Mouse (Mus musculus): ENCODE measurements around the gene Dpp3.
"Not testable (repeated sequence)": the region's sequence is repeated elsewhere in the genome, so short reads cannot be mapped to it uniquely, and the experiment has no call there.

Dpp3 gene

DNA sequence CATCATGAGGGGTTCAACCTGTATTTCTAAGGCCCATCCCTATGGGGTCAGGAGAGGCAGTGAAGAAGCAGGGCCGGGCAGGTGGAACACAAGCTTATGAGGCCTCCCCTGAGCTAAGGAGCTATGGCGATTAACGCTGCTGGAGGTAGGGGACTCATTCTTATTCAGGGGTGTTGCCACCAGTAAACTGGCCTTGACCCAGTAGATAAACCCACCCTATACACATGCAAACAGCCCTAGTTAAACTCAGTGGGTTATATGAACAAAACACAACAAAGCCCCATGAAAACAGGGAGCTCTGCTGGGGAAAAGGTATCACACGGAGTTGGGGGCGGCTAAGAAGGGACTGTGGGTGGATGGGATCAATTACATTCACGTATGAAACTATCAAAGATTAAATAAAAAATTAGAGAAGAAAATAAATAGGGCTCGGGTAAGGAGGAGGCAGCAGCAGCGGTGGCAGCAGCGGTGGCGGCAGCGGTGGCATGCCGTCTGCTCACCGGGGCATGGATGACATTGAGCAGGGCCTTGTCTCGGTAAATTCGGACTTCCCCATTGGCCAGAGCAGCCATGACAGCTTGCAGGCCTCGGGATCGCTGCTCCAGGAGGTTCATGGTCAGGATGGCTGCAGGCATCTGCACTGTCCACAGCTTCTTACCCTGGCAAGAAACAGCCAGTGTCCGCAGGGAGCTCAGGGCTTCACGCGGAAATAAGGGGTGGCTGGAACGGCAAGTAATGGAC lies 31.1 kb downstream of the Dpp3 start:
- no peak for DNase-seq (ENCODE audit: low spot score in 2 of 2)

DNA sequence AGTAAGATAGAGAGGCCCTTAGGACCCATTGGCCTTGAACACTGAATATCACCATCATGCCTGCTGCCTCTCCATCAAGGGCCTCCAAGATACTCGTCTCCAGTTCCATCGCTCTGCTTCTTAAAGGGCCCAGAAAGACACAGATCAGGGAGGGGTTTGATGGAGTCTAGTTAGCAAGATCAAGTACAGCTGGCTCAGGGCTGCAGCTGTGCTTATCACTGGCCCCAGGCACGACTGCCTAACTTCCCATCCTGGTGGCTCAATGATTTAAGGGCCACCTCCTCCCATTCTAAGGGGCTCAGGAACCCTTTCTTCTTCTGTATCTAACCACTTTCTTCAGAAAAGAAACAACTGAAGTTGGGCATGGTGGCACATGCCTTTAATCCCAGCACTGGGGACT lies 36.3 kb downstream of the Dpp3 start:
- DNase-seq (ENCODE audit: low spot score in 2 of 2) = no peak

DNA sequence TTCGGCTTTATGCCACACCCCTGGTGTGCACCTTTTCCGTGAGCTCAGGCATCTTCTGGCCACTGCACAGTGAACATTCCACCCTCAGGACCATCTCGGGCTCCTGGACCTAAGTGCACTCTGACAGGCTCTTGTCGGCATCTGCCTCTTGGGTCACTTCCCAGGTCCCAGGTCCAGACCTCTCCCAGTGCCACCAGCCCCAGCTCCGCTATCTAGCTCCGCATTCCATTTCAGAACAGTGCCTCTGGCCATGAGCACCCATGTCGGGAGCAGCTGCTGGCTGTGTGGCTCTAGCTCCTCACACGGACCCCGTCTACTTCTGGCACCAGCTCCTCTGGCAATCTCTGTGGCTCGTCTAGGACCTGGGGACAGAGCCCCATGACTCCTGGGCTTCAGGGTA lies 38.3 kb downstream of the Dpp3 start:
- no peak for DNase-seq (ENCODE audit: low spot score in 2 of 2)

DNA sequence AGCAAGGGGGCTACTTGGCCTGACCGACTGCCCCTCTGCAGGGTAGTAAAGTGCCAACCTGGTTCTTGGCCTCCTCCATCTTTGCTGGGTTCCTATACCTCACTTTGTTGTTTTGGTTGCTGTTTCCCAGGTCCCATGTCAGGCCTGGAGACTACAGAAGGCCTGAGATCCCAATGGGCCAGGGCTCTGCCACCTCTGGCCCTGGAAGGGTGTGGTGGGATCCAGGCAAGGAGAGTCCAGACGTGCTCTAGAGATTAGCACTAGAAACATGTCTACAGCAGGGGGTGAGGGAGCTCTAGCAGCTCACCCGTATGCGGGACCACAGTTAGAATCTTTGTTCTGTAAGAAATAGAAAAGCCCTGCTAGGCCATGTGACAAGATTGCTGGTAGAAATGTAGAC lies 44.1 kb downstream of the Dpp3 start:
- no peak for DNase-seq (ENCODE audit: low spot score in 2 of 2)

DNA sequence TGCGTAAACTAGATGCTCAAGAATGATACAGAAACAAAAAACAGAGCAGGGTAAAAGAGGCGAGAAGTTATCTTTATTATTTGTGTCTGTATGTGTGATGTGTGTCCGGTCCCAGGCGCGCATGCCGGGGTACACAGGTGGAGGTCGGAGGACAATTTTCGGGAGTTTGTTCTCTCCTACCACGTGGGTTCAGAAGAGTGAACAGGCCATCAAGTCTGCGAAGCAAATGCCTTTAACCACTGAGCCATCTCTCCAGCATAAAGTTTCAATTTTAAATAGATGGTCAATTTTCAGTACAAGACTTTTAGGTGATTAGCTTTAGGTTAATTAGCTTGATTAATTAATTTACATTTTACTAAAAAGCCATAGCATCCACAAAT lies 48.8 kb downstream of the Dpp3 start:
- no peak for DNase-seq (ENCODE audit: low spot score in 2 of 2)

DNA sequence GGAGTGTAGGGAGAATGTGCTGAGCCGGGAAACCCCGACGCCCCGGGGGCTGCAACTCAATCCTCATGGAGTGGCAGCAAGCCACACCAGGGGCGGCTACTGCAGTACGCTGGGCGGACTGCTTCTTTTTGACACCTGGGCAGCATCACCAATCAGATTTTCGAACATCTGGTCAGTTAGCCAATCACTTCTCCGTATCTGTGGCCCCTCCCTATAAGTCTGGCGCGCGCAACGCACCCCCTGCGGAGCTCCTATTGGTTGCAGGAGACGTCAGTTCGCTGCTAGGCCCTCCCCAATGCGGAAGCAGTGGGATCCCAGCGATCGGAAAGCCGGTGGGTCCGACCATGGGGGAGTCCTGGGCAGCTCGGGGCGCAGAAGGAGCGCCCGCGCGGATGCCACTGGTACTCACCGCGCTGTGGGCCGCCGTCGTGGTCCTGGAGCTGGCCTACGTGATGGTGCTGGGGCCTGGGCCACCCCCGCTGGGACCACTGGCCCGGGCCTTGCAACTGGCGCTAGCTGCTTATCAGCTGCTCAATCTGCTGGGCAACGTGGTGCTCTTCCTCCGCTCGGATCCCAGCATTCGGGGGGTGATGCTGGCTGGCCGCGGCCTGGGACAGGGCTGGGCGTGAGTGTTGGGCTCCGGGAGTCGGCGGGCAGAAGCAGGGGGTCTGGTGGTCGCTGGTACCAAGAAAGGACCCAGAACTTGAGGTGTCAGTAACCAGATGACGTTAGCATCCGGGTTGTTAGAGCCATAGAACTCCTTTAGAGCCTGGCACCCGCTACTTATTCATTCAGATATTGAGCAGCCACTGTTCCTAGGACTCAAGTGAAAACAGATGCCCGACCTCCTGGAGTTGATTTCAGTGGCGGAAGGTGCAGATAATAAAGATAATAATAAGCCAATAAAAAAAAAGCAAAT lies 49.4 kb downstream of the Dpp3 start, which contains the start of gene Zdhhc24:
Gene Zdhhc24 (plus strand): TSS at position 264 of the 919 bp plus-strand sequence.
- peak; percentile 92 to 97 for DNase-seq (ENCODE audit: low spot score in 2 of 2)

DNA sequence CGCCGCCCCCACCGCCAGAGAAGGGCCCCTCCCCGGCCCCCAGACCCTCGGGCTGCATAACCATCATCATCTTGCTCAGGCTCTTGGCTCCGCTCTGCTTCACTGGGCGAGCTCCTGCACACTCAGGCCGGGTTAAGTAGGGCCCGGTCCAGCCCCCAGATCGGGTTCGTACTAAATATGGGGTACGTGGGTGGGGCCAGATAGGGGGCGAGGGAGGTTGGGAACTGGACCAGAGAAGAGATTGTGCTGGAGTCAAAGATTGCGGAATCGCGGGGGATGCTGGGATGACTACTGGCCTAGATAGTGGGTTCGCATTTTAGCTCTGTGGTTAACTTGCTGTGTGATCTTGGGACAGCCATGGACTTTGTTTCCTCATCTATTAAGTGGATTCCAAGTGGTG lies 50.3 kb downstream of the Dpp3 start, which contains the start of gene Actn3:
Gene Actn3 (minus strand): TSS at position 125 of the 400 bp plus-strand sequence.
- DNase-seq (ENCODE audit: low spot score in 2 of 2) = no peak

DNA sequence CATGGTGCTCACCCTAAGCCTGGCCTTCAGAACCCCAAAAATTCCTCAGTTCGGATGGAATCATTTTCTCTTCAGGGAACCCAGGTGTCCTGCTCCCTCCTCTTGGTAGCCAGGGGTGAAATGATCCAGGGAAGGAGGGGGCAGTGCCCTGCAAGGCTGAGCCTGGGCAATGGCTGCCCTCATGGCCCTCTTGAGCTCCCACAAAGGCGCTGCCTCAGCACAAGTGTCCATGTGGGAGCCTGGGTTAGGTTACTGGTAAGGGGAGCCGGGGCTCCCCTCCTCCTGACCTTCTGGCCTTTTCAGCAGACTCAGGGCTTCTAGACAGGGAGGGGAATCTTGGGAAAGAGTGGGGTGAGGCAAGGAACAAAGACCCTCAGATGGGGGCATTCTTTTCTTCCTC lies 51.3 kb downstream of the Dpp3 start:
- DNase-seq (ENCODE audit: low spot score in 2 of 2) = no peak

DNA sequence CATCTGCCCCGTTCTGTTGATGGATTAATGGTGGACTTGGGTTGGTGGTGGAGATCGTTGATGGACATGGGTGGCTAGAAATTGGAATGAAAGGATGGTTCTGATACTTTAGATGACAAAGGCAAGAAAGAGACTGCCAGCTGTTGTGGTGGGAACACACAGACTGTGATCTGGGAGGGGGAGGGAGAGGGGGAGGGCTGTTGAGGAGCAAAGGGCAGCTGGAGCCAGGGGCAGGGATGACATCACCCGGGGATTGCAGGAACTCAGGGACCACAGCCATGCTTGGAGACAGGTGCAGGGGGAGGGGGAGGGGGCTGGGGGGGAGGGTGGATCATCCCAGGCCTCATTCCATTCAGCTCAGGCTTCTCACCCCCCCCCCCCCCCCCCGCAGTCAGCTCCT lies 51.8 kb downstream of the Dpp3 start:
- no peak for DNase-seq (ENCODE audit: low spot score in 2 of 2)

DNA sequence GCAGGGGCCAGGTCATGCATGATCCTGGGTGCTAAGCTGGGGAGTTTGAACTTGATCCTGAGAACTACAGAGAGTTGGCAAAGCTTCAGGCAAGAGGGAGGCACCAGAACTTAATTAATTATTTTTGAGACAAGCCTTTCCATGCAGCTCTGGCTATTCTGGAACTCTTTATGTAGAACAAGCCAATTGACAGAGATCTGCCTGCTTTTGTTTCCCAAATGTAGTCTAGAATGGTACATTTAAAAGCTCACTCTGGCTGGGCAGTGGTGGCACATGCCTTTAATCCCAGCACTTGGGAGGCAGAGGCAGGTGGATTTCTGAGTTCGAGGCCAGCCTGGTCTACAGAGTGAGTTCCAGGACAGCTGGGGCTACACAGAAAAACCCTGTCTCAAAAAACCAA lies 53.5 kb downstream of the Dpp3 start:
- not testable (repeated sequence) for DNase-seq (ENCODE audit: low spot score in 2 of 2)

DNA sequence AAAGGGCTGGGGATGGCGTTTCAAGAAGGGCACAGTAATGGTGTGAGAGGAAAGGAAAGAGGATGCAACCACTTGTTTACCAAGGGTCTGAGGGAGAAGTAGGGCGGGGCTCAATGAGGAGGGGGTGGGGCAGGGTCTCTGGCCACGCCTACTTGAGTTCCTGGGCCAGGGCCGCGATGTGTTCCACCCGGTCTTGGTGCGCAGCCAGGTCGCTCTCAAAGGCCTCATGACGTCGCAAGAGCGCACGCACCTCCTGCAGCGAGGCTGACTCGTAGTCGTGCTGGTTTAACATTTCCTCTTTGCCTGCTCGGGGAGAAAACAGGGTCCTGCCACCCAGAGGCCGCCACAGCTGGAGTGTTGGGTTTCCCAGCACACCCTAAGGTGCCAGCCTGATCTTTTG lies 62.9 kb downstream of the Dpp3 start:
- DNase-seq (ENCODE audit: low spot score in 2 of 2) = no peak

DNA sequence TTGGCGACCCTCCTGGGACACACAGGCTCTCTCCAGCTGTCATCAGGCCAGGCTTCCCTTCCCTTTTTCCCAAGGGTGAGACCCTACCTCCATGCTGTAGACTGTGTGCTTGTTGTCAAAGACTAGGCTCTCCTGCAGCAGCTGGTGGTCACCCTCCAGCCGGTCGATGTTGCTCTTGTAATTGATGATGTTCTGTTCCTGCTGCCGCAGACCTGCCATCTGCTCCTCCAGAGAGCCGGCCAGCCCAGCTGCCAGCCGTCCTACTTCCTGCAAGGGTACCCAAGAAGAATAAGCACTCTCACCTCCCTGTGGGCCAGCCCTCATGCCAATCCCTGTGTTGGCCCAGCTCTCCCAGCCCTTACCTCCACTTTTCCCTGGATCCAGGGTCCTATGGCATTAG lies 65.0 kb downstream of the Dpp3 start:
- no peak for DNase-seq (ENCODE audit: low spot score in 2 of 2)

DNA sequence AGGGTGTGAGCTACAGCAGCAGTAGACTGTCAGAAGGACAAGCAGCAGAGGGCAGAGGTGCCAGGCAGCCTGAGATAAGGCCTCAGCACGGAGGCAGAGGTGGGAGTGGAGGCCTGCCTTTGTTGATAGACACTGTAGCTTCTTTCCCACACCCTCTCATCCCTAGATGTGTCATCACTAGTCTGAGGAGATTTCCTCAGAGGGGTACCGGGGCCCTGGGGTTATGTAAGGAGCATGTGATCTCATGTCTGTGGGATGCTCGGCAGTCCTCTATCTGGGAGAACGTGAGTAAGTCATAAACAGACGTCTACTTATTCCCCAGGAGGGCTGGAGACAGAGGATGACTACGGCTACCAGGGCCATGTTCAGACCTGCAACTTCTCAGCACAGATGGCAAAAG lies 69.0 kb downstream of the Dpp3 start:
- no peak for DNase-seq (ENCODE audit: low spot score in 2 of 2)

All from left cerebral cortex, adult 9 months (tissue).